ENCODE assay signal across 22 mouse cellular contexts in the genomic region with DNA sequence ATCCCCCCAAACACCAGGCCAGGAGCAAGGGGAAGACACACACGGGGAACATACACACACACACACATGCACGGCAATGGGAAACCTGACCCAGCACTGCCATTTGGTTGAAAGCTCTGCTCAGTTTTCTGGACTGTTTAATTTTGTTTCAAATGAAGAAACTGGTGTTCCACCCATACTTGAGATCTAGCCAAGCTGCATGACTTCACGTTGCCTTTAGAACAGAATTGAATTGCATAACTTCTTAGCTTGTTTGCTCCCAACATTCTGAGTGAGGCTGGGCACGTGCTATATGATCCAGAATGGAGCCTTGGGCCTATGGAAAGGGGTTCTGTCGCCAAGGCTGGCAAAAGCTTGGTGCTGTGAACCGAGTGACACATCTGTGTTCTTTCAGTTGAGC.
DNase-seq lines count a peak whose midpoint lies in the region; ATAC-seq lines count a peak whose summit lies in the region.
"Had no signal": no experiment of that assay in that cellular context is flagged by ENCODE, and none has a peak within 500 bp of the region (broad histone marks: within the 10 kb centered on the region; RNA-seq: fewer than 3 reads in every experiment).

No protein-coding gene starts in this region.

- H3K4me1 ChIP-seq in lung, embryonic 16.5 days (replicated peaks; ENCODE audit: control insufficient read depth, insufficient read depth, low read length): peaks cover 2% of the 10 kb centered on the region; the same call in 1 of the 2 replicates
- H3K4me1 ChIP-seq: heart, embryonic 13.5 days; hindbrain, embryonic 12.5 days; intestine, embryonic 15.5 days; liver, embryonic 15.5 days; midbrain, embryonic 12.5 days had no signal

- H3K36me3 ChIP-seq in lung, embryonic 16.5 days (ENCODE audit: control insufficient read depth, insufficient read depth, low read length): no peaks in the 10 kb centered on the region; the same call in 1 of the 2 replicates
- H3K36me3 ChIP-seq: heart, embryonic 13.5 days; hindbrain, embryonic 12.5 days; intestine, embryonic 15.5 days; liver, embryonic 15.5 days; midbrain, embryonic 12.5 days had no signal

- DNase-seq in gastrocnemius, postnatal 25 days: peak; percentile 13
- no peak for DNase-seq in gastrocnemius, postnatal 4 days (ENCODE audit: low spot score in 2 of 2)
- DNase-seq in urinary bladder, postnatal 14 days (ENCODE audit: low spot score): peak; percentile 32
- DNase-seq in urinary bladder, adult 2 months (ENCODE audit: low spot score): no peak
- no peak for DNase-seq in kidney, adult 9 months
- DNase-seq: adrenal gland, adult 2 months; cerebellum, adult 9-10 months; retina, postnatal 1 day; spleen, adult 18-20 months; thymus, postnatal 36 days had no signal

- no peaks in the 10 kb centered on the region for H3K9me3 ChIP-seq in lung, embryonic 16.5 days (ENCODE audit: control insufficient read depth, low read length)
- H3K9me3 ChIP-seq: heart, embryonic 13.5 days; hindbrain, embryonic 12.5 days; intestine, embryonic 15.5 days; liver, embryonic 15.5 days; midbrain, embryonic 12.5 days had no signal

- H3K27me3 ChIP-seq in lung, embryonic 16.5 days (ENCODE audit: control insufficient read depth, insufficient read depth, low read depth, low read length): no peaks in the 10 kb centered on the region
- H3K27me3 ChIP-seq: heart, embryonic 13.5 days; hindbrain, embryonic 12.5 days; intestine, embryonic 15.5 days; liver, embryonic 15.5 days; midbrain, embryonic 12.5 days had no signal

- H3K4me3 ChIP-seq in lung, embryonic 16.5 days (ENCODE audit: low read length): no peak overlapping the region
- H3K4me3 ChIP-seq: erythroblast, embryonic 14.5 days; heart, embryonic 13.5 days; hindbrain, embryonic 12.5 days; intestine, embryonic 15.5 days; layer of hippocampus, adult 2 months; left cerebral cortex, adult 2 months; liver, embryonic 15.5 days; midbrain, embryonic 12.5 days; myocyte had no signal

- peak overlapping the region; percentile 64 for H3K27ac ChIP-seq in lung, embryonic 16.5 days (ENCODE audit: low read length)
- H3K27ac ChIP-seq: heart, embryonic 13.5 days; hindbrain, embryonic 12.5 days; intestine, embryonic 15.5 days; kidney, postnatal 0 days; layer of hippocampus, adult 2 months; left cerebral cortex, adult 2 months; liver, embryonic 15.5 days; midbrain, embryonic 12.5 days had no signal

- H3K9ac ChIP-seq in lung, embryonic 16.5 days (ENCODE audit: low read length): no peak overlapping the region
- H3K9ac ChIP-seq: heart, embryonic 13.5 days; hindbrain, embryonic 12.5 days; intestine, embryonic 15.5 days; liver, embryonic 15.5 days; midbrain, embryonic 12.5 days had no signal

- H3K4me2 ChIP-seq in lung, embryonic 16.5 days (ENCODE audit: low read depth, low read length): no peak overlapping the region
- H3K4me2 ChIP-seq: heart, embryonic 13.5 days; hindbrain, embryonic 12.5 days; intestine, embryonic 15.5 days; liver, embryonic 15.5 days; midbrain, embryonic 12.5 days had no signal

- WGBS in lung, embryonic 16.5 days: 51% methylated on average over 6 of the region's 6 CpGs

- ATAC-seq in lung, embryonic 16.5 days (ENCODE audit: low read depth): peak; percentile 81
- ATAC-seq in megakaryocyte, adult 5-6 weeks (ENCODE audit: poor library complexity, severe bottlenecking): no peak
- ATAC-seq: intestine, embryonic 15.5 days had no signal

Comparison
In these comparisons a context has a peak if more than half of its experiments do, and no peak if none do; other contexts are left out.
1. DNase-seq: peak in gastrocnemius, postnatal 25 days (single experiment) and urinary bladder, postnatal 14 days (single experiment); none in gastrocnemius, postnatal 4 days (0 of 2), urinary bladder, adult 2 months (single experiment) and kidney, adult 9 months (single experiment).